Mouse (Mus musculus): ENCODE data around the gene Tmem238l. TPM values are rescaled to one million over a fixed set of nuclear protein-coding genes. Genes with fewer than 3 reads are reported as not detected.

Gene Tmem238l
- total RNA-seq, 2 experiments from 2014 or later = not detected

Other genes with a start within 250 kb of the Tmem238l start
- gene Pirt, start 44.7 kb upstream of the Tmem238l start, total RNA-seq (2021) = under 1 TPM in 1 of 2 experiments, not detected in 1; 0.14 TPM
- gene Tmem220, start 68.5 kb downstream of the Tmem238l start, total RNA-seq (2021) = under 1 TPM; 0.52 to 0.74 TPM
- 10 to 100 TPM; 24.1 to 26.2 TPM for gene Adprm, start 96.0 kb downstream of the Tmem238l start, total RNA-seq (2021)
- 10 to 100 TPM in 1 of 2 experiments, 1 to 10 TPM in 1; 9.9 to 12.0 TPM for gene Sco1, start 96.0 kb downstream of the Tmem238l start, total RNA-seq (2021)
- gene Myh3, start 121.7 kb downstream of the Tmem238l start, total RNA-seq (2021) = 1 to 10 TPM; 2.2 to 2.4 TPM
- under 1 TPM; 0.48 to 0.56 TPM for gene Myh2, start 214.4 kb downstream of the Tmem238l start, total RNA-seq (2021)
- under 1 TPM; 0.30 to 0.32 TPM for gene Myh1, start 243.4 kb downstream of the Tmem238l start, total RNA-seq (2021)

Measured in left cerebral cortex, postnatal 4 days (tissue).